Mouse (Mus musculus) thymus, adult 2 months (tissue): Measurements from ENCODE around the gene Nexn.

Source experiments
- CTCF ChIP-seq: fragments of 200-500 bp; IDR thresholded peaks from 2 replicates; pipeline ENCODE4 v1.5.1; 2012; ENCODE audit warnings: mild to moderate bottlenecking, control low read depth, low read length, moderate library complexity, borderline replicate concordance; ENCODE audit not compliant: control insufficient read depth, poor library complexity, insufficient read depth; ENCODE audit errors: extremely low read depth
- POLR2A ChIP-seq: fragments of 200-500 bp; IDR thresholded peaks from 2 replicates; pipeline ENCODE4 v1.6.1; 2012; ENCODE audit warnings: mild to moderate bottlenecking, low read length, control low read depth, moderate library complexity; ENCODE audit not compliant: control insufficient read depth, poor library complexity, insufficient read depth; ENCODE audit errors: extremely low read depth

DNA sequence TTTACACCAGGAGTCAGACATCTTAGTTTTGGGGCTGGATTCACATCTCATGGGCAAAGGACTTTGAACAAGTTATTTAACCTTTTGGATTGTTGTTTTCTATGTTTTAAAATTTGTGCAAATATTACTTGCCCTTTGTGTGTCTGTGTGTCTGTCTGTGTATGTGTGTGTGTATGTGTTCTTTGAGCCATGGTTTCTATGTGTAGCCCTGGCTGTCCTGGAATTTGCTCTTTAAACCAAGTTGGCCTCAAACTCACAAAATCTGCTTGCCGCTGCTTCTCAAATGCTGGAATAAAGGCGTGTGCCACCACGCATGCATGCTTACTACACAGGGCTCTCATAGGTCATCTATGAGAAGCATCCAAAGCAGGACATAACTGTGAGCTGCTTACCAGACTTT, 10.8 kb upstream of the Nexn start:
- TF ChIP-seq CTCF (no peak), POLR2A (no peak)
